Mouse (Mus musculus) adrenal gland, adult 18-20 months (tissue): ENCODE results near the gene Nectin1. TPM values are rescaled to one million over a fixed set of nuclear protein-coding genes. Genes with fewer than 3 reads are reported as not detected.

Source experiments
- DNase-seq, 2 experiments: peaks; one replicate each; pipeline ENCODE4 v3.0.0; 2021 to 2022; ENCODE audit warnings: low spot score in 2 of 2
- long read RNA-seq, 2 experiments: library from polyadenylated mRNA; stranded (forward); transcript quantifications; one replicate each; pipeline ENCODE4 v2.0.0; 2021
- total RNA-seq, 2 experiments: library from RNA; stranded (reverse); gene quantifications; 1 replicate in 1 of 2; 2 replicates in 1 of 2; pipeline ENCODE4 v1.2.3; 2021

The Nectin1 gene
- total RNA-seq = 10 to 100 TPM; 25.8 to 27.4 TPM
- long read RNA-seq, experiment 1, full-length matches to known transcripts = 1 of 4 reads
- long read RNA-seq, experiment 1, partial matches to known transcripts = 0 of 4 reads
- long read RNA-seq, experiment 1, other reads (novel, unspliced or antisense) = 3 of 4 reads
- long read RNA-seq, experiment 2, full-length matches to known transcripts = 1 of 8 reads
- long read RNA-seq, experiment 2, partial matches to known transcripts = 0 of 8 reads
- long read RNA-seq, experiment 2, other reads (novel, unspliced or antisense) = 7 of 8 reads

GRCm38 (mm10) chr9:43743647-43744137, at the start of gene Nectin1:
Nectin1 (plus strand) TSS chr9:43743984.
- DNase-seq = peak; percentile 89 to 92

DNA sequence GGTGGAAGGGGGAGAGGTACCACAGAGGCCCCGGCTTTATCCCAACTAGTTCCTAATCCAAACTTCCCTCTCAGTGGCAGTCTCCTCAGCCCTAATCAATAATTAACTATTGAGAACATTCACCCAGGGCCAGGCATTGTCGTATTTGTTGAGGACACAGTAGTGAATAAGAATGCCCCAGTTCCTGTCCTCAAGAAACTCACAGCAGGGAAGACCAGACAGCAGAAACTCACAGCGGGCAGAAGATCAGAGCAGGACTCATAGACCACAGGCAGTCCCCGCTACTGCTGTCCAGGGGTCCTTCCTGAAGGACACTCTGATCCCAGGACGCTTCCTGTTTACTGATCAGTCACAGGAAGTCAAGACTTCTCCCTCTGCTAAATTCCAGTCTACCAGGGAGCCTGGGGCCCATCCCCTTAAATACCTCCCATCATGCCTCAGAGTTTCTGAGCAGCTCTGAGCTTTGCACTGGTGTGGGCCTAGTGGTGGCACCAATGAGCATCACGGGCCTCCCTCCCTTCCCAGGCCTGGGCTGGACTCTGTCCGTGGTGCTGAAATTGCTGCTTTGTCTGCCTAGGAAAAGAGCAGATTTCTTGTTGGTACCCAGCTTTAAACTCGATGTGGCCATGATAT, 45.6 kb upstream of the Nectin1 start:
- peak; percentile 42 to 68 for DNase-seq

- peak in 1 of 2 experiments; percentile 8 for DNase-seq
These were observed 44.9 kb upstream of the Nectin1 start for GRCm38 (mm10) chr9:43698841-43699240.

DNA sequence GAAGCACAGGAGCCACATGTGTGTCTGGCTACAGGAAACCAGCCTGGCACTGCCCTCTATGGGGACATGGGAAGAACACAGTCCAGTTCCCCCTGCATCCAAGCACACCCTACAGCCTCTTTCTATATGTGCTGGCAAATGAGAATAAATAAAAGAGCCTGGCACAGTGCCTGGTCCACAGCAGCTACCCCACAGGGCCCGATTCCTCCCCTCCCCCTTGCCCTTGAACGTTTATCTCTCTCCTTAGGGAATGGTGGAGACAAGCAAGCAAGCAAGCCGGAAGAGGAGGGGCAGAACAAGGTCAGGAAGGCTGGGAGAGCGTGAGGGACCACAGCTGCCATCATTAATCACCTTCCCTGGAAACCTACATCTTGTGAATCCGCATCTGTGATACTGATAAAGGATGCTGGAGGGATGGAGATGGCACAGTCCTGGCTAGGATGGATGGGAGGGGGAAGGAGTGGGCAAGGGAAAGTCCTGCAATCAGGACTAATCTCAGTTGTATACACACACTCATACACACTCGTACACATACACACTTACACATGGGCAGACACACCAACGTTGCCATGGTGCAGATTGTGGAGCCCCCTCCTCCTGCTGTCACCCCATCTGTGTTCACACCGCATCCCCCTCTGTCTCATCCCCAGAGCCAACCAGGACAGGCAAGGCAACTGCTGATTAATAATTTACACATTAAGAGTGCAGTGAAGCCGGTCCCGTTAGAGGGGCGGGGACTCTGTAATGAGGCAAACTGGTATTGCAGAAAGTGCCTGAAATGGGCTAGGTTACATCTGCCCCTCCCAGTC, 44.2 kb upstream of the Nectin1 start:
- peak in 1 of 2 experiments; percentile 9 for DNase-seq

DNA sequence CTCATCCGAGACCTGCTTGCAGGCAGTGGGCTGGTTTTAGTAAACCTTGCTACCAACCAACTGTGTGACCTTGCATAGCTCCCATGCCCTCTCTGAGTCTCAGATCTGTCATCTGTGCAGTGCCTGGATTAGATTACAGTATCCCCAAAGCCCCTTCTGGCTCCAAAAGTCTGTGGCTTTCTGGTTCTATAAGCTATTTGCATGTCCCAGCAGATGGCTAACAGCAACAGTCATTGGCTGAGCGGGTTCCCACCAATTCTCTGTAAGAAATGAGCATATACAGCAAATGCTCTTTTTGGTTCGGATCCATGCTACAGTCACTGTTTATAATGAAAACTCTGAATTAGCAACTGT, 43.6 kb upstream of the Nectin1 start:
- DNase-seq = peak in 1 of 2 experiments; percentile 12

DNA sequence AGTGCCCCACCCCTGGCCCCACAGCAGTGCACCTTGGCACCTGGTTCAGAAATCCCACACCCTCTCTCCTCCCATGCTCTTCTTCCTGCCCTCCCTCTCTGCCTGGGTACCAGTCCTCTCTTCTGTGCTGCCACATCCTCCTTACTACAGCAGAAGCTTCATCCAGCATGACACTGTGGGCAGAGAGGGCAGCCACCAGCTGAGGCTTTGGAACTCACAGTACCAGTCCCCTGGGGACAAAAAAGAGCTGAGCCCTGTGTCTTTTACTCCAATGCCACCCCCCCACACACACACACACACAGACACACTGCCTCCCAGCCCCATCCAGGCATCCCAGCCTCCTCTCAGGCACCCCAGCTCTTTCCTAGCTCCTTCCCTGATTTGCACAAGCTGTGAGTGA, 42.0 kb upstream of the Nectin1 start:
- no peak for DNase-seq

- no peak for DNase-seq
These were observed 36.2 kb upstream of the Nectin1 start for GRCm38 (mm10) chr9:43707571-43707970.

- peak in 1 of 2 experiments; percentile 27 for DNase-seq
These were observed 35.1 kb upstream of the Nectin1 start for GRCm38 (mm10) chr9:43708715-43709114.

- DNase-seq = no peak
These were observed 30.4 kb upstream of the Nectin1 start for GRCm38 (mm10) chr9:43713432-43713831.

DNA sequence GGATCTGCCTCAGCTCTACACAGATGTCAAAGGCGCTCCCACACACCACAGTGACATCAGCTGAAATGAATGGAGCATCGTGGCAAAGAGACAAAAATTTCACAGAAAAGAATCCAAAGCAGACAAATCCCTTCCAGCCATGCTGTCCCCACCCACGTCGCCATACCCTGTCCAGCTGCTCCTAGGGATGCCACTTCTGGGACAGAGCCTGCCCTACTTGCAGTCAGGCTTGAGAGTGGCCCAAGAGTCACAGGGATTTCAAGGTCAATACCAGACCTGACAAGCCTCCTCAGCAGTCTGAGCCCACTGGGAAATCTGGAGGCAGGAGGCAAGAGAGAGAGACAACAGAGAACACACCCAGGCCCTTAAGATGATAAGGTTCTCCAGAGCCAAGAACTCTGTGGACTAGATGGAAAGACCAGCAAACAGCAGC, 24.4 kb upstream of the Nectin1 start:
- DNase-seq = no peak

- DNase-seq = no peak
These were observed 23.7 kb upstream of the Nectin1 start for GRCm38 (mm10) chr9:43720046-43720445.

DNA sequence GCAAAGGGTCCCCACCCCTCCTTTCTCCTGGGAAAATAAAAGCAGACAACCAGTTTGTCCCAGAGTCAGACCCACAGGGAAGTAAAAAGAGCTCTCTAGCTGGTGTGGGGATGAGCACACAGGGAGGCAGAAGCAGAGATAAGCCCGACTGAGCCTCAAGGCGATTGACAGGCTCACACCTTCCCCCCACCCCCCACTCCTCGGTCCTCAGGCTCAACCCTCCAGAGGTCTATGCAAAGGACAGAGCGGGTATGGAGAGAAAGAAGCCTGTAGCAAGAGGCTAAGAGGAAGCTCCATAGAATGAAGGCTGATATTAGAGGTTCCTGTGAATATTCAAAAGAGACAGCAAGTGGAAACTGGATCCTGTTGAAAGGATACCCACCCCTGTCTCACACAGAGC, 19.7 kb upstream of the Nectin1 start:
- DNase-seq = no peak

DNA sequence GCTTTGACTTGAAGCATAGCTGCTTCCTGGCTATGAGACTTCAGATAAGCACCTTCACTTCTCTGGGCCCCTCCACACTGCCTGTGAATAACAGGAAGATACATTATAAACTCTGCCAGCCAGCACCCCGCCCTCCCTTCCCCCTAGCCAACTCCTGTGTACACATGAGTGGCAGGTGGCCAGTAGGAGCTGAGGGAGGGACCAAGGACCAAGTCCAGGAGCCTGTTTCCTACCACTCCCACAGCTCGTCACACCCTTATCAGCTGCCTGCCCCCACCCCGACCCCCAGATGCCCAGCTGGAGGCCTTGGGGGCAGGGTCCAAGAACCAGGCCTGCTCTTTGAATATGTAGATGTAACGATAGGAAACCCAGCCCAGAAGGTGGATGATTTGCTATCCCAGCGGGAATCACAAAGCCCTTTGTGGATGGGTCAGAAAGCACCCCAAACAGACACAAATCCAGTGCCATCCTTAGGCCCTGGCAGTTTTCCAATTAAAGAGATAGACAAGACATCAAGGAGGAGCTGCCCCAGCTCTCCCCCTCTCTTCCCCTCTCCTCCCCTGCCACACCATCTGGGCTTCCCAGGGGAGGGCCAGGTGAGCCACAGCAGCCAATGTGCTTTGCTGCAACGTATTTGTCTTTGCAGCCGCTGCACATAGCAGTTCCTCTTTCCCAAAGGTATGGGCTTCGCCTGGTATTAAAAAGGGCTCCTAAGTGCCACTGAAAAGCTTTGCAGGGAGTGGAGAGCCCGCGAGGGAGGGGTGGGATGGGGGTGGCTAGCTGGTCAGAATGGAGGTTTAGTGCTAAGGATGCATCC, 14.1 kb upstream of the Nectin1 start:
- DNase-seq = no peak

- DNase-seq = peak; percentile 61 to 65
These were observed 13.3 kb upstream of the Nectin1 start for GRCm38 (mm10) chr9:43730284-43731027.

DNA sequence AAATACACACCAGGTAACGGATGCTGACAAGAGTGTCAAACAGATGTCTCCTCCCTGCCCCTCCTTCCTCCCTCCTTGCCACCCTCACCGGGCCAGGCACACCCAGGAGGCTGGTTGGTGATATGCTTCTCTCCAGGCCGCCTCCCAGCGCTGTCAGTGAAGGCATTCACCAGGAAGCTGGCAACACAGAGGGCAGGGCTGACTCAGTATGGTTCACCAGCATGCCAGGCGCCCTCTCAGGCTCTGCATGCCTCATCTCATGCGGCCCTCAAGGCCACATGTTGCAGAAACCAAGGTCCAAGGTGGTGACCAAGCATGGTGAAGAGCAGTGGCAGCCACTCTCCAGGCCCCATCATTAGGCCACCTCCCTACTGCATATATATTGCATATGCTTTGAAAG, 11.9 kb upstream of the Nectin1 start:
- peak in 1 of 2 experiments; percentile 44 for DNase-seq

GRCm38 (mm10) chr9:43732671-43733070, 11.1 kb upstream of the Nectin1 start:
- no peak for DNase-seq

GRCm38 (mm10) chr9:43734952-43735351, 8.8 kb upstream of the Nectin1 start:
- DNase-seq = no peak

GRCm38 (mm10) chr9:43736046-43736730, 7.6 kb upstream of the Nectin1 start:
- DNase-seq = no peak

DNA sequence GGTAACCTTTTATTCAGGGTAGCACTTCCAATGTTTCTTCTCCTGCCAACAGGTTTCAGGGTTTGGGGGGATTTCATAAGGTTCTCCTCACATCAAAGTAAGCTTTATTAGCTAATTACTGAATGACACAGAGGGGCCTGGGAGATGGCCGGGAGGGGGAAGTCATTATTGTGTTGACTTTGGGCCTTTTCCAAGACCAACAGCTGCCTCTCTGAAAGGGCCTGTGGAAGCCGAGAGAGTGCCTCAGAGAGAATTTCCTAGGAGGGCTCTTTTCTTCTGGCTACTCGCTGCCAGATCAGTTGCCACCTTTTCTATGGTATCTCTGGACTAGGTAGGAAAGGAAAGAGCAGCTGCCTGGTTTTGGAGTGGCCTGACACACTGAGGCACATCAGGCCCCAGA, 6.5 kb upstream of the Nectin1 start:
- DNase-seq = no peak

GRCm38 (mm10) chr9:43737871-43738292, 5.9 kb upstream of the Nectin1 start:
- DNase-seq = no peak
